Mouse (Mus musculus) midbrain, embryonic 13.5 days (tissue): ENCODE data around the gene Nsun7. TPM values are rescaled to one million over a fixed set of nuclear protein-coding genes. Genes with fewer than 3 reads are reported as not detected.
A peak's percentile ranks its signal among the peaks of the same experiment; 100 is the strongest.

ENCODE experiments used
- ATAC-seq: fragments of 200-750 bp; cut with Nextera tagmentation; 2 replicates; pipeline ENCODE4 v1.8.0; 2017; ENCODE audit warnings: mild to moderate bottlenecking, moderate TSS enrichment, moderate library complexity
- H3K27ac ChIP-seq: fragments of 300-500 bp; sonication (generic); 2 replicates; pipeline ENCODE4 v1.5.1; 2015; ENCODE audit warnings: inconsistent platforms, mild to moderate bottlenecking, moderate library complexity
- H3K27me3 ChIP-seq: fragments of 300-500 bp; sonication (generic); 2 replicates; pipeline ENCODE4 v1.6.1; 2015; ENCODE audit warnings: mild to moderate bottlenecking, inconsistent platforms
- H3K36me3 ChIP-seq: fragments of 300-500 bp; sonication (generic); 2 replicates; pipeline ENCODE4 v1.6.1; 2015; ENCODE audit warnings: mild to moderate bottlenecking, inconsistent platforms
- H3K4me1 ChIP-seq: fragments of 300-500 bp; sonication (generic); replicated peaks from 2 replicates; pipeline ENCODE4 v1.6.1; 2015; ENCODE audit warnings: inconsistent platforms
- H3K4me2 ChIP-seq: fragments of 300-500 bp; sonication (generic); replicated peaks from 2 replicates; pipeline ENCODE4 v1.6.1; 2015; ENCODE audit warnings: moderate library complexity, mild to moderate bottlenecking, inconsistent platforms
- H3K4me3 ChIP-seq: fragments of 300-500 bp; sonication (generic); replicated peaks from 2 replicates; pipeline ENCODE4 v1.5.1; 2015; ENCODE audit warnings: mild to moderate bottlenecking, inconsistent platforms
- H3K9ac ChIP-seq: fragments of 300-500 bp; sonication (generic); replicated peaks from 2 replicates; pipeline ENCODE4 v1.6.1; 2015; ENCODE audit warnings: mild to moderate bottlenecking, inconsistent platforms
- H3K9me3 ChIP-seq: fragments of 300-500 bp; sonication (generic); 2 replicates; pipeline ENCODE4 v1.6.1; 2016; ENCODE audit warnings: mild to moderate bottlenecking, inconsistent platforms
- WGBS: fragments of 180-500 bp; shearing (Covaris S2); methylation state at CpG from one replicate; pipeline ENCODE4 v1.1.7; 2015; 5-methylcytosine and 5-hydroxymethylcytosine counted together
- polyA plus RNA-seq: library from polyadenylated mRNA; unstranded; fragments of >200 nt; fragmentation: Nextera tagmentation; extraction: Ambion mirVana; gene quantifications from 2 replicates; pipeline ENCODE4 v1.2.1, GENCODE M21; 2015

Gene Nsun7
- polyA plus RNA-seq, 1 experiment from 2014 or later: 1.7 TPM

GRCm38 (mm10) chr5:66340356-66341102, 80.8 kb downstream of the Nsun7 start:
- 61% methylated on average over 17 of the region's 17 CpGs for WGBS
- peak; percentile 19; the same call in 1 of the 2 replicates for ATAC-seq

GRCm38 (mm10) chr5:66341848-66342247, 82.2 kb downstream of the Nsun7 start:
- H3K9me3 ChIP-seq: no peaks in the 10 kb centered on the region
- WGBS: 48% methylated on average over 10 of the region's 10 CpGs
- H3K4me1 ChIP-seq: peaks cover 48% of the 10 kb centered on the region
- no peak overlapping the region for H3K4me3 ChIP-seq
- H3K27ac ChIP-seq: peak overlapping the region; percentile 67; the same call in 1 of the 2 replicates
- no peak overlapping the region for H3K9ac ChIP-seq
- H3K4me2 ChIP-seq: no peak overlapping the region
- 0 out of 2 replicates have a peak, but pooled peaks cover 5% of the 10 kb centered on the region for H3K27me3 ChIP-seq
- no peaks in the 10 kb centered on the region for H3K36me3 ChIP-seq
- ATAC-seq: no peak

More at GRCm38 (mm10) chr5:66340356-66341102, 80.8 kb downstream of the Nsun7 start:
- Histone ChIP-seq H3K9ac (no peak overlapping the region), H3K4me2 (no peak overlapping the region), H3K27ac (peak overlapping the region; percentile 67), H3K36me3 (no peaks in the 10 kb centered on the region), H3K9me3 (no peaks in the 10 kb centered on the region), H3K4me3 (no peak overlapping the region), H3K4me1 (peaks cover 60% of the 10 kb centered on the region), H3K27me3 (0 out of 2 replicates have a peak, but pooled peaks cover 5% of the 10 kb centered on the region)

DNA sequence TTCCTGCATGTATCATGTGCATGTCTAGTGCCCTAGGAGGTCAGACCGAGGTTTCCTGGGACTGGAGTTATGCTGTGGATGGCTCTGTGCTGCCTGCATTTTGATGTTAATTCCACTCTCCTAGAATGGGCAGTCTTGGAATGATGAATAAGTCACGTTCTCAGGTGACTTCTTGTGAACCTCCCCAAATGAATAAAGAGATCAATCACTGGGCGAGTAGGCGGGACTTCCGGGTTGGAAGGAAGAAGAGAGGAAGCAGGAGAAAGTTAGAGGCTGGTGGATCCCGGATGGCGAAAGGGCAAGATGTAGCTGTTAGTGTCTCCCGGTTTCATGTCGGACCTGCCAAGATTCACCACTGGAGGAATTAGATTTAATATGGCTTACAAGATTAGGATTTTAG, 82.6 kb downstream of the Nsun7 start:
- H3K27ac ChIP-seq: no peak overlapping the region
- peaks cover 44% of the 10 kb centered on the region for H3K4me1 ChIP-seq
- no peaks in the 10 kb centered on the region for H3K9me3 ChIP-seq
- H3K4me3 ChIP-seq: no peak overlapping the region
- no peak overlapping the region for H3K4me2 ChIP-seq
- H3K27me3 ChIP-seq: 0 out of 2 replicates have a peak, but pooled peaks cover 5% of the 10 kb centered on the region
- ATAC-seq: no peak
- H3K9ac ChIP-seq: no peak overlapping the region
- 72% methylated on average over 9 of the region's 9 CpGs for WGBS
- H3K36me3 ChIP-seq: no peaks in the 10 kb centered on the region

DNA sequence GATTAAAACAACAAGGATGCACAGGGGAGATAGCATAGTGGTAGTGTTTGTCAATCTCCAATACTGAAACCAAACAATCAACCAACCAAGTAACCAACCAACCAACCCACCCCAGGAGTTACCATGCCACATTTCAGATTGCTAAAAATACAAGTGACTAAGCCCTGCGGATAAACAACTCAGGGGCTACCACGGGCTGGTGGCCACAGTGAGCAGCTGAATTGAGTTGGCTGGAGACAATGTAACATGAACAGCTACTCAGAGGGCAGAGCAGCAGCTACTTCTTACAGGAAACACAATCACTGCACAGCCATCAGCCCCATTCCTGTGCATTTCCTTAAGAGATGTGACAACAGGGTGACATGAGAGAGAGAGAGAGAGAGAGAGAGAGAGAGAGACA, 84.5 kb downstream of the Nsun7 start:
- WGBS: 70% methylated on average over 2 of the region's 2 CpGs
- ATAC-seq: no peak

GRCm38 (mm10) chr5:66345140-66345539, 85.4 kb downstream of the Nsun7 start:
- Histone ChIP-seq H3K9ac (no peak overlapping the region), H3K4me2 (no peak overlapping the region), H3K4me1 (peaks cover 22% of the 10 kb centered on the region), H3K9me3 (no peaks in the 10 kb centered on the region), H3K4me3 (no peak overlapping the region), H3K27ac (no peak overlapping the region), H3K36me3 (0 out of 2 replicates have a peak, but pooled peaks cover 3% of the 10 kb centered on the region), H3K27me3 (no peaks in the 10 kb centered on the region)
- 63% methylated on average over 3 of the region's 3 CpGs for WGBS
- no peak for ATAC-seq

More for the DNA sequence above, 84.5 kb downstream of the Nsun7 start:
- no peak overlapping the region for H3K4me2 ChIP-seq
- peaks cover 25% of the 10 kb centered on the region for H3K4me1 ChIP-seq
- H3K9me3 ChIP-seq: no peaks in the 10 kb centered on the region
- H3K36me3 ChIP-seq: no peaks in the 10 kb centered on the region
- H3K27ac ChIP-seq: no peak overlapping the region
- H3K9ac ChIP-seq: no peak overlapping the region
- no peak overlapping the region for H3K4me3 ChIP-seq
- H3K27me3 ChIP-seq: no peaks in the 10 kb centered on the region

DNA sequence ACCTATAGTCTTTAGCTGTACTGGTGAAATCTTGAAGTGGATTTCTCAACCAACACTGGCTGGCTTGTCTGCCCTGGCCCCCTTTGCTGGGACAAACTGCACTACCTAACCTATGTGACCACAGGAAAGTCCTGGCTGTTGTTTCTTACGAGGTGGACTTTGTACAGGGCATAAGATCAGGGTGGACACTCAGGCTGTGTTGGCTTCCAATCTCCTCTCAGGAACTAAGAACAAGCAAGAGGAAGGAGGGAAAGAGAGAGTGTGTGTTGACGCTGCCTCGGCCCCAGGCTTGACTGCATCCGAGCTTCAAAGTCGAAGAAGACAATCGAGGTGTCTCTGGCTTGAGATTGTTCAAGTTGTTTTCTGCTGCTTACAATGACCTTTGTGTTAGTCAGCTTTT, 87.1 kb downstream of the Nsun7 start:
- H3K4me1 ChIP-seq: peaks cover 6% of the 10 kb centered on the region; the same call in 1 of the 2 replicates
- 88% methylated on average over 6 of the region's 6 CpGs for WGBS
- H3K9me3 ChIP-seq: no peaks in the 10 kb centered on the region
- no peak overlapping the region for H3K27ac ChIP-seq
- H3K27me3 ChIP-seq: no peaks in the 10 kb centered on the region
- no peak overlapping the region for H3K4me2 ChIP-seq
- H3K4me3 ChIP-seq: no peak overlapping the region
- no peak overlapping the region for H3K9ac ChIP-seq
- ATAC-seq: no peak
- H3K36me3 ChIP-seq: 0 out of 2 replicates have a peak, but pooled peaks cover 4% of the 10 kb centered on the region

Other genes with a start within 250 kb of the Nsun7 start
- 1.3 and 2.5 TPM in 2 replicates for gene Rbm47, start 86.8 kb upstream of the Nsun7 start, polyA plus RNA-seq